Mouse (Mus musculus) kidney, postnatal 0 days (tissue): ENCODE results near the gene Kcnc3. TPM values are rescaled to one million over a fixed set of nuclear protein-coding genes. Genes with fewer than 3 reads are reported as not detected.

ENCODE experiments used
- ATAC-seq: fragments of 200-750 bp; cut with Nextera tagmentation; replicated peaks from 2 replicates; pipeline ENCODE4 v1.8.0; 2017; ENCODE audit warnings: low read depth, moderate number of reproducible peaks, moderate TSS enrichment, moderate library complexity; ENCODE audit not compliant: low FRiP score
- DNase-seq: peaks from one replicate; pipeline ENCODE4 v3.0.0-alpha.2; 2016; ENCODE audit warnings: low spot score
- H3K27ac ChIP-seq: fragments of 300-500 bp; sonication (generic); 2 replicates; pipeline ENCODE4 v1.5.1; 2014; ENCODE audit warnings: mild to moderate bottlenecking
- H3K27me3 ChIP-seq: fragments of 300-500 bp; sonication (generic); 2 replicates; pipeline ENCODE4 v1.6.1; 2014; ENCODE audit warnings: low read length, mixed read lengths; ENCODE audit not compliant: insufficient read depth
- H3K36me3 ChIP-seq: fragments of 300-500 bp; sonication (generic); 2 replicates; pipeline ENCODE4 v1.6.1; 2014; ENCODE audit warnings: low read length, mixed read lengths; ENCODE audit not compliant: insufficient read depth
- H3K4me1 ChIP-seq: fragments of 300-500 bp; sonication (generic); replicated peaks from 2 replicates; pipeline ENCODE4 v1.6.1; 2014; ENCODE audit warnings: antibody characterized with exemption, low read length, mixed read lengths; ENCODE audit not compliant: insufficient read depth
- H3K4me2 ChIP-seq: fragments of 300-500 bp; sonication (generic); 2 replicates; pipeline ENCODE4 v1.6.1; 2014; ENCODE audit warnings: mild to moderate bottlenecking, low read length, moderate library complexity, mixed read lengths
- H3K4me3 ChIP-seq: fragments of 300-500 bp; sonication (generic); replicated peaks from 2 replicates; pipeline ENCODE4 v1.5.1; 2014; ENCODE audit warnings: low read depth, low read length
- H3K9ac ChIP-seq: fragments of 300-500 bp; sonication (generic); 2 replicates; pipeline ENCODE4 v1.6.1; 2014; ENCODE audit warnings: low read depth, low read length
- H3K9me3 ChIP-seq: fragments of 300-500 bp; sonication (generic); replicated peaks from 2 replicates; pipeline ENCODE4 v1.6.1; 2016; ENCODE audit warnings: low read length, inconsistent platforms, mixed read lengths
- CTCF ChIP-seq: IDR thresholded peaks from 2 replicates; pipeline ENCODE4 v1.5.1; 2016; ENCODE audit warnings: antibody characterized with exemption, low read depth, mild to moderate bottlenecking, moderate library complexity
- WGBS: fragments of 180-500 bp; shearing (Covaris S2); extraction: QIAGEN DNeasy Blood & Tissue Kit; methylation state at CpG from one replicate; pipeline ENCODE4 v1.1.7; 2014; 5-methylcytosine and 5-hydroxymethylcytosine counted together
- polyA plus RNA-seq: library from polyadenylated mRNA; unstranded; fragments of >200 nt; fragmentation: Nextera tagmentation; extraction: Ambion mirVana; gene quantifications from 2 replicates; pipeline ENCODE4 v1.2.1, GENCODE M21; 2015

The Kcnc3 gene
- polyA plus RNA-seq, 1 experiment from 2014 or later: 0.30 TPM

DNA sequence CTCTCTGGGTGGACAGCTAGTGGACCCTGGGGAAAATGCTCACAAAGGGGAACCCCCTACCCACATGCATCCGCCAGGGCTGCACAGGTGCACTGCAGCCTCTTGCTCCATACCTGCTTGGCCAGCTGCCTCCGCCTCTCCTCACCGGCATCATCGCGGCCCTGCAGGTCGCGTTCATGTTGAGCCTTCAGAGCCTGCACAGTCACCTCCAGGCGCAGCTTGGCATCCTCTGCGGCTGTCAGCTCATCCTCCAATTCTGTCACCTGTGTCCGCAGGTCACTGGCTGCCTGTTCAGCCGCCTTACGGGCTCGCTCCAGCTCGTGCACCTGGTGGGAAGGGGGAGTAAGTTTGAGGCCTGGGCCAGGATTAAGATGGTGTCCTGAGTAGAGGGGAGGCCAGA lies 25.5 kb downstream of the Kcnc3 start:
- Histone ChIP-seq H3K4me3 (no peak overlapping the region), H3K9ac (no peak overlapping the region), H3K4me1 (no peaks in the 10 kb centered on the region), H3K9me3 (no peaks in the 10 kb centered on the region), H3K27ac (no peak overlapping the region), H3K36me3 (no peaks in the 10 kb centered on the region), H3K27me3 (0 out of 2 replicates have a peak, but pooled peaks cover 5% of the 10 kb centered on the region), H3K4me2 (no peak overlapping the region)
- DNase-seq (no peak), ATAC-seq (no peak)
- TF ChIP-seq CTCF: no peak
- 83% methylated on average over 14 of the region's 14 CpGs for WGBS

DNA sequence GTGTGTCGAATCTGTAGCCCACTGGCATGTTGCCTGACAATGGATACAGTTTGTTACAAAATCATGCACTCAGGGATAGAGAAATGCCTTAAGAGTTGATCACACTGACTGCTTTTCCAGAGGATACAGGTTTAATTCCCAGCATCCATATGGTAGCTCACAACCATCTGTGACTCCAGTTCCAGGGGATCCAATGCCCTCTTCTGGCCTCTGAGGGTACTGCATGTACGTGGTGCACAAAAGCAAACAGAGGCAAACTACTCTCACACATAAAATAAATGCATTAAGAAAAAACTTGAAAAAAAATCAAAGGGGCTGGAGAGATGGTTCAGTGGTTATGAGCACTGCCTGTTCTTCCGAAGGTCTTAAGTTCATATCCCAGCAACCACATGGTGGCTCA lies 26.6 kb downstream of the Kcnc3 start:
- no peak for ATAC-seq
- no peak overlapping the region for H3K4me3 ChIP-seq
- 82% methylated on average over 3 of the region's 3 CpGs for WGBS
- TF ChIP-seq CTCF: peak; percentile 34; the same call in 1 of the 2 replicates
- no peak overlapping the region for H3K27ac ChIP-seq
- no peak overlapping the region for H3K4me2 ChIP-seq
- no peaks in the 10 kb centered on the region for H3K9me3 ChIP-seq
- no peak for DNase-seq
- H3K27me3 ChIP-seq: 0 out of 2 replicates have a peak, but pooled peaks cover 5% of the 10 kb centered on the region
- no peaks in the 10 kb centered on the region for H3K4me1 ChIP-seq
- H3K36me3 ChIP-seq: no peaks in the 10 kb centered on the region
- H3K9ac ChIP-seq: no peak overlapping the region

DNA sequence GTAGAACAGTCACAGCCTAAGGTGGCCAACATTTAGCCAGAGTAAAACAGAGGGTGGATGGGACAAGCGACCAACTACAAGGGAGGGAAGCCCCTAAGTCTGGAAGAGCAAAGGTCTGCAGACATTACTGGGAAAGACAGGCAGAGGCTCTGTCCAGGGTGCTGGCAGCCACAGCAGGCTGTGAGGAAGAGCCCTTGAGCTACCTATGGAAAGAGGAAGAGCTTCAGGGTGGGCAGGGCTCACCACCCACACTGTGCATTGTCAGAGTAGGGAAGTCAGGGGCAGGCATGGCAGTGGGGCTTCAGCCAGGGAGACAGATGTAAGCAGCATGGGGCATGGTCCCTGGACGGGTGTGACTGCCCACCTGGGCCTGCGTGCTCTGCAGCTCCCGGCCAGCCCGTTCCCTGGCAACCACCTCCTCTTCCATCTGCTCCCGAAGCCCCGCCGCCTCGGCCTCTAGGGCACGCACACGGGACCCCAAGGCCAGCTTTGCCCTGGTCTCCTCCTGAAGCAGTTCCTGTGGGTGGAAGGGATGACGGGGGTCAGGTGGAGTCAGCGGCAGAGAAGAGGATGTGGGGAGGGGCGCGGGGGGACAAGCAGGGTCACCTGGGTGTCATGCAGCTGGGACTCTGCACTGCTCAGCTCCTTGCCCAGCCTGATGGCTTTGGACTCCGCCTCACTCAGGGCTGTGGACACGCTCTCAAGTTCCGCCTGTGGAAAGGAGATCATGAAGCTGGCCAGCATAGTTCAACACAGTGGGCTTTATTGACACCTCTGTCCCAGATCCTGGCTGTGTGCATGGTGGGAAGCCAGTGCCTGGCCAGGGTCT lies 33.5 kb downstream of the Kcnc3 start:
- Histone ChIP-seq H3K36me3 (no peaks in the 10 kb centered on the region), H3K4me3 (no peak overlapping the region), H3K9me3 (no peaks in the 10 kb centered on the region), H3K9ac (no peak overlapping the region), H3K27me3 (no peaks in the 10 kb centered on the region), H3K4me1 (no peaks in the 10 kb centered on the region), H3K27ac (no peak overlapping the region), H3K4me2 (no peak overlapping the region)
- TF ChIP-seq CTCF: no peak
- DNase-seq (peak; percentile 26), ATAC-seq (no peak)
- WGBS: 39% methylated on average over 18 of the region's 18 CpGs

DNA sequence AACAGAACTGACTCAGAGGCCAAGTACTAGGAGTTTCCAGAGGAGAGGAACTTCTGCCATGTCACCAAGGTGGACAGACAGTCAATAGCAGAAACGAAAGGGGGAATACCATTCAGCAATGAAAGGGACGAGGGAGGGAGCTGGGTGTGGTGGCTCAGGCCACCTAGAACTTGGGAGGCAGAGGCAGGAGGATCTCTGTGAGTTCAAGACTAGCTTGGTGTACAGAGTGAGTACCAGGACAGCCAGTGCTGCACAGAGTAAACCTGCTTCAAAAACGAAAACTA lies 34.0 kb downstream of the Kcnc3 start:
- no peaks in the 10 kb centered on the region for H3K27me3 ChIP-seq
- no peaks in the 10 kb centered on the region for H3K4me1 ChIP-seq
- H3K9me3 ChIP-seq: no peaks in the 10 kb centered on the region
- H3K4me2 ChIP-seq: no peak overlapping the region
- no peak overlapping the region for H3K27ac ChIP-seq
- ATAC-seq (no peak), DNase-seq (no peak)
- 73% methylated on average over 3 of the region's 3 CpGs for WGBS
- no peak for TF ChIP-seq CTCF
- H3K4me3 ChIP-seq: no peak overlapping the region
- H3K9ac ChIP-seq: no peak overlapping the region
- H3K36me3 ChIP-seq: no peaks in the 10 kb centered on the region

DNA sequence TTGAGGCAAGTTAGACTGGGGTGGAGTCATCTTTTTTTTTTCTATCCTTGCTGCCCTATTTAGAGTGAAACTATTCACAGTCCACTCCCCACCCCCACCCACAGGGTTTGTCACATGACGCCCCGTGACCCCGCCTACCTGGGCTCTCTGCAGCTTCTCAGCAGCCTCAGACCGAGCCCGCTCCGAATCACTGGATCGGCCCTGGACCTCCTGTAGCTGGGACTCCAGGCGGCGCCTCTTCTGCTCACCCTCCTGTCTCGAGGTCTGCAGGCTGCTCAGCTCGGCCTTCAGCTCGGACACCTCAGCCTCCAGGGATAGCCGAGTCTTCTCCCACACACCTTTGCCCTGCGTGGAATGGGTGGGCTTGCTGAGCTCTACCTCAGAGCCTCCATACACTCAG lies 34.4 kb downstream of the Kcnc3 start:
- ATAC-seq (no peak), DNase-seq (no peak)
- H3K27me3 ChIP-seq: no peaks in the 10 kb centered on the region
- no peaks in the 10 kb centered on the region for H3K9me3 ChIP-seq
- WGBS: 70% methylated on average over 14 of the region's 14 CpGs
- H3K4me2 ChIP-seq: no peak overlapping the region
- H3K4me1 ChIP-seq: no peaks in the 10 kb centered on the region
- no peak overlapping the region for H3K9ac ChIP-seq
- H3K27ac ChIP-seq: no peak overlapping the region
- no peak for TF ChIP-seq CTCF
- no peaks in the 10 kb centered on the region for H3K36me3 ChIP-seq
- H3K4me3 ChIP-seq: no peak overlapping the region

DNA sequence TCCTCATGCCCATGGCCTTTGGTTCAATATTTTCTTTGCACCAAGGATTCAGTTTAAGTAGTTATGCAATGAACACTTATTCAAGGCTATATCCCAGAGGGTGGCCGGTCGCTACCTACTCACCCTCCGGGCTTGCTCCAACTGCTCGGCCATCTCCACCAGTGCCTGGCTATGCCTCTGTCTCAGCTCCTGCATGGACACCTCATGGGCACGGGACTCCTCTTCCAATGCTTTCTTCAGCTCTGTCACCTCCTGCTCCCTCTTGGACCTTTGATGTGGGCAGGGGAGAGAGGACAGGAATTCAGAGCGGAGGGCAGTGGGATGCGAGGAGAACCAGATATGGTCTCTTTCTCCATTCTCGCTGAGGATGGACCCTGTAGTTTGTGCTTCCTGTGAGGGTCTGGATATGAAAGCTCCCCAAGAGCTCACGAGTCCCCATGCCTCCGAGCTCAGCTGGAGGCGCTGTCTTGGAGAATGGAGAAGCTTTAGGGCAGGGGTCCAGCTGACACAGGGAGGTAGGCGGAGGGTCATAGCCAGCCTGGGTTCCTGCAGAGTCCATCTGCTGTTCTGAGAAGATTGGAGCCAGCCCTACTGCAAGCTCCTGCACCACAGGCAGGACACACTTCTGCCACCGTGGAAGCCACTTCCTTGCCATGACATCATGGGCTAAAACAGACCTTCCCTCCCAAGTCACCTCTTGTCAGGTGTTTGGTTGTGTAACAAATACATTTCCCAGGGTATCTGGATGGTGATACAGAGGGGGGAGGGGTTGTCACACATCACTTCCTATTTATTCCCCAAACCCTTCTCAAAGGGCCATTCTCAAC lies 35.0 kb downstream of the Kcnc3 start:
- H3K9me3 ChIP-seq: no peaks in the 10 kb centered on the region

More for the DNA sequence above, 35.0 kb downstream of the Kcnc3 start:
- ATAC-seq (no peak), DNase-seq (no peak)
- H3K27ac ChIP-seq: no peak overlapping the region
- no peak overlapping the region for H3K4me2 ChIP-seq
- TF ChIP-seq CTCF: no peak
- no peak overlapping the region for H3K4me3 ChIP-seq
- WGBS: 85% methylated on average over 13 of the region's 13 CpGs
- H3K4me1 ChIP-seq: no peaks in the 10 kb centered on the region
- H3K27me3 ChIP-seq: no peaks in the 10 kb centered on the region
- no peak overlapping the region for H3K9ac ChIP-seq
- no peaks in the 10 kb centered on the region for H3K36me3 ChIP-seq
